Mouse (Mus musculus) cerebellum, adult 8-10 months (tissue): ENCODE results near the gene Rab14.
A peak's percentile ranks its signal among the peaks of the same experiment; 100 is the strongest.

Source experiments
- DNase-seq: peaks from one replicate; pipeline ENCODE4 v3.0.0; 2022

Rab14 gene

GRCm38 (mm10) chr2:35200898-35201668 is at the start of gene Rab14:
Rab14 (minus strand) TSS chr2:35201120.
- DNase-seq: peak; percentile 100

GRCm38 (mm10) chr2:35247763-35248162 is 46.8 kb upstream of the Rab14 start:
- no peak for DNase-seq

DNA sequence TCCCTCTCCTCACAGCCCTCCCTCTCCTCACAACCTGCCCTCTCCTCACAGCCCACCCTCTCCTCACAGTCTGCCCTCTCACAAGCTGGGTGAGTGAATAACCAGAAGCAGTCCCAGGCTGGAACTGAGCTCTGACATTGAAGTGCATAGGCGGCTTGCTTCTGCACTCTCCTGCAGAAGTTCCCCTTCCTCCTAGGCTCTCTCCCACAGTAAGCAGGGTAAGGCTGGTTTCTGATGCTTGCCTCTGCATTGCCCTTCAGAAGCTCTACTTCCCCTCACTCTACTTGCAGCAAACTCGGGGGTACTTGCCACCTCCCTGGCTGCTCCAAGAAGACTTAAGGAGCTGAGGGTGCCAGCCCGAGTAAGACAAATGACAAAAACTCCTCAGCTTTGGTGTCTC is 43.3 kb upstream of the Rab14 start:
- no peak for DNase-seq

DNA sequence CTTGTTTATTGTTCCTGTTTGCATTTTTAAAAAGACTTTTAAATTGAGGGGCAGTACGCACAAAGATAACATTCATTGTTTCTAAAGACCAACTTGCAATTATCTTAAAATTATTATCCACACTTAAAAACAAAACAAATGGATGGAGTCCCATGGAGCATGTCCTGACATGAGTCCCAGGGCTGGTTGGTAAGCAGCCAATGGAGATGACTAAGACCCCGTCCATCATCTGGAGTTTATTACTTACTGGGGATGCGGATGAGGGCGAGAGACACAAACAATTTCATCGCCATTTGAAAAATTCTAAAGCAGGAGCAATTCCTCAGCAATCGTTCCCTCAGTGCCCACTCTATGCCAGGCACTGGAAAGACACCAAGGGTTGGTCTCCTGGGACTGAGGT is 34.1 kb upstream of the Rab14 start:
- no peak for DNase-seq

- DNase-seq: no peak
These were observed 33.0 kb upstream of the Rab14 start for GRCm38 (mm10) chr2:35233898-35234297.

GRCm38 (mm10) chr2:35232595-35233445 is 31.9 kb upstream of the Rab14 start:
- DNase-seq: no peak

- DNase-seq: no peak
These were observed 31.0 kb upstream of the Rab14 start for GRCm38 (mm10) chr2:35231871-35232270.

DNA sequence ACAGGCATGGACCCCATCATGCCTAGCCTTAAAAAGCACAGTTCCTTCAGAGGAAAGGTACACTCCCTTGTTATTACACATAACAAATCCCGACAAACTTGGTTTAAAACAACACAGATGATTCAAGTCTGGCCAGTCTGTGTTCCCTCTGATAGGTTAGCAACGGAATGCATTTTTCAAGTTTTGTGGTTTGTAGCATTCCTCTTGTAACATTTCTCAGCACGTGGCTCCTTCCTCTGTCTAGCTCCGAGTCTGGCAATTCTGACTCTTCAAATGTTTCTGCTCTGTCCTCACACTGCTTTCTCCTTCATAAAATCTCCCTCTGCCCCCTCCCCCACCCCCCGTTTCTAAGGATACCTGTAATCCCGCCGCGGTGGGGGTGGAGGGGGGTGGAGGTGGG is 29.3 kb upstream of the Rab14 start:
- DNase-seq: no peak

- DNase-seq: no peak
These were observed 27.2 kb upstream of the Rab14 start for GRCm38 (mm10) chr2:35228145-35228544.

DNA sequence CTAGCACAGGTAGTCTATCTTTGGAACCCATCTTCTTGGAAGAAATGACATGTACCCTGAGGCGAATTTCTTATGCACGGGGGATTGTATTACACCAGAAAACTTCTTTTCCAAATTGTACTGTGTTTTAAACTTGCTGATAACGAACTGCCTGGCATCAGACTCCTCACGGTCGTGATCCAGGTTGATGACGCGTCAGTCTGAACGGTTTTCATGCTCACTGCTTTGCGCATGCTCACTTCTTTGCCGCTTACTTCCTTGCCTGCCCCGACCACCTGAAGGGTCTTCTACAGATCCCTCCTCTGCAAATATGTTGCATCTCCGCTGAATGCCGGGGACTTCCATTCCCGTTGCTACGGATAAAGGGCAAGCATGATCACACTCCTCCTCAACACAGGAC is 23.4 kb upstream of the Rab14 start:
- DNase-seq: no peak

- DNase-seq: no peak
These were observed 22.0 kb upstream of the Rab14 start for GRCm38 (mm10) chr2:35222822-35223391.

- DNase-seq: no peak
These were observed 17.8 kb upstream of the Rab14 start for GRCm38 (mm10) chr2:35218736-35219135.

GRCm38 (mm10) chr2:35216701-35217100 is 15.8 kb upstream of the Rab14 start:
- no peak for DNase-seq

DNA sequence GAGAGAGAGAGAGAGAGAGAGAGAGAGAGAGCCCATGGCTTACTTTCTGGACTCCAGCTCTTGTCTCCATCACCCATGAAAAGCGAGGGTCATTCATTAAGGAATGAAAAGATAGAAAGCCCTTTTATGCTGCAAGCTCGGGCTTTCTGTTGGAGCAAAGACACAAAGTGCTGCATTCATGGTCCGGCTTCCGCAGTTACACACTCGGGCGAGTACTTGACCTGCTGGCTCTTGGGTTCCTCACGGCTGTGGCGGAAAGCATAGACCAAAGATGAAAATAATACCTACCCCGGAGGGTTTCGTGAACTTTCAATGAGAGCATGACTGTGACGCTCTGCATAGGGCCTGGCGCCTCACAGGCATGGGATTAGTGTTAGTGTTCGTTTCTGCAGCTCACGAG is 14.4 kb upstream of the Rab14 start:
- DNase-seq: no peak

DNA sequence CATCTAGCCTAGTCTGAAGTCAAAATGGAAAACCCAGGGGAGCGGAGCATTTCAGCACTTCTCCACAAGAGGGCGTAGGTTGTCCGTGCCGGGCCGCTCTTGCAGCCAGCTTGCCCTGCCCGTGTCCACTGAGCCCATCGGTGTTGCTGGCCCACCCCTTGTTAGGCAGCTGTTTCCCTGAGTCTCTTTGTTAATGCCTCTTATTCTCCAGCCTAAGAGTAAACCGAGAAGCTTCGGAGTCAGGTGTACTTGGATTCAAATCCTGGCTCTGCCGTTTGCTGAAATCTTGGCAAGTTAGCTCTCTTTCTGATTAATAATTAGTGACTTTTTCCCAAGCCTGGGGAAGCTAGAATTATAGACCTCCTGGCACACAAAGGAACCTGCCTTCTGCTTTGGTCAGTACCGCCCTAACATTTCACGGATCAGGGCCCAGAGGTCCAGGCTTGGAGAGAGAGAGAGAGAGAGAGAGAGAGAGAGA is 14.0 kb upstream of the Rab14 start:
- DNase-seq: peak; percentile 76

GRCm38 (mm10) chr2:35213345-35213910 is 12.5 kb upstream of the Rab14 start:
- DNase-seq: no peak

DNA sequence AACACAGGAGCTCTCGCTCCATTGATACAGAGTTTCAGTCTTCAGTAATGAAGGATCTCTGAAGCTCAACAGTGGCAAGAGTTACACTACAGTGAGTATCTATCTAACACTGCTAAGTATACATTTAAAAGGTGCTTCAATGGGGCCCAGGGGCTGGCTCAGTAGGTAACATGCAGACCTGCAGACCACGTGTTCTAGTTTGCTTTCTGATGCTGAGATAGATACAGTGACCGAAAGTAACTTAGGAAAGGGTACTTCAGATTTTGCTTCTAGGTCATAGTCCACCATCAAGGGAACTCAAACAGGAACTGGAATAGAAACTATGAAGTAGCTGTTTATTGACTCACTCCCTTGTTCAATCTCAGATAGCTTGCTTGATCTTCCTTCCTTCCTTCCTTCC is 10.8 kb upstream of the Rab14 start:
- no peak for DNase-seq

DNA sequence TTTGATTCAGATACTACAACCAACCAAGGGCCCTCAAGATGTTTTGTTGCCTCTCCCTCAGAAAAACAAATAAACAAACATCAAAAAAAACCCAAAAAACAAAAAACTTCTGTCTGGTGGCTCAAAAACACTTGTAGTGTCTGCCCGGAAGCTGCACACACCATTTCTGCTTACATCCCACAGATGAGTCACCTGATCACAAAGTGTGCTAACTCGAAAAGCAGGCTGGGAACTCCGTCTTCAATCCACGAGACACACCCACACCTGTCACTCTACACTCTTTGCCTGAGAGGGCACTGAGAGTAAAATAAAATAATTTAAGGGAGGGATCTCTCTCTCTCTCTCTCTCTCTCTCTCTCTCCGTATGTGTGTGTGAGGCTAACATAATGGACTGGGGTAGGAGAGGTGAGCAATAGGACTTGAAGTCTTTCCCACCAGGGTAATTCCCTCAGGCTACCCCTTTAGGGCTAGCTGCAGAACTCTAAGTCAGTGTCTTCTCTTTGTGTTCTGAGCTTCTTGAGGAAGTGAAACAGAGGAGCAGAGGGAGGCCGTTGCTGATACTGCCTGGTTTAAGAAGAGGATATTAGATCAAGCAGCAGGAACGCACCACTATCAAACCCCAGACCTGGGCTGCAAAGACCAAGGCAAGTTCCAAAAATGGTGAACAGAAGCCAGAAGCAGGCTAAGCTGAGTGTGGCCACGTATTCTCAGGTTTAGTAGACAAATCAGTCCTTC is 8.2 kb upstream of the Rab14 start:
- DNase-seq: no peak

DNA sequence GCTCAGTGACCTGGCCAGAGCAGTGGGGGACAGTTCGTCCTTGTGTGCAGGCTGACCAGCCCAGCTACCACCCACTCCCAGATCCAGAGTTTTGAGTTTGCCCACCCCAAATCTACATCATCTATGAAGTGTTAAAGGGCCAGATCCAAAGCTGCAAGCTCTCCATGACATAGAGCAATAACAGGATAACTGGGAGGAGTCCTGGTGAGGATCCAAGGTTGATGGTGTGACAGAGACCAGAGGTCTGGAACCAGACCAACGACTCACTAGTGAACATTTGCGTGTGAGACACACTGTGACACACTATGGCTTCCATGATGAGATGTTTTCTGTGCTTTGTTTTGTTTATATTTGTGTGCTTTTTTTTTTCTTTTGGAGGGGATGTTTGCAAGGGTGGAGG is 7.1 kb upstream of the Rab14 start:
- no peak for DNase-seq

GRCm38 (mm10) chr2:35206761-35207160 is 5.8 kb upstream of the Rab14 start:
- DNase-seq: no peak

- DNase-seq: no peak
These were observed 2.8 kb upstream of the Rab14 start for GRCm38 (mm10) chr2:35203729-35204128.
